Mouse (Mus musculus): ENCODE measurements at regions not wholly inside any gene's neighbourhood (a gene's known extent, or its start where the extent isn't known, plus 50 kb on each side); places are given as distances from the start of the nearest gene placed in this dataset.

GRCm38 (mm10) chr17:79455229-79455628 lies 100.3 kb upstream of the Cdc42ep3 start:
- no peaks in the 10 kb centered on the region for H3K36me3 ChIP-seq (ENCODE audit: control insufficient read depth, insufficient read depth, low read length)
- no peak overlapping the region for H3K4me2 ChIP-seq
- ATAC-seq (replicated peaks; ENCODE audit: insufficient number of reproducible peaks, low FRiP score, low TSS enrichment), result no peak
- 69% methylated on average over 7 of the region's 7 CpGs for WGBS (ENCODE audit: insufficient replicate concordance)
- H3K27ac ChIP-seq (ENCODE audit: low read depth, low read length), result no peak overlapping the region
- no peaks in the 10 kb centered on the region for H3K9me3 ChIP-seq (replicated peaks; ENCODE audit: control insufficient read depth, low read length)
- no peak overlapping the region for H3K9ac ChIP-seq (ENCODE audit: low read depth, low read length)
- H3K27me3 ChIP-seq (ENCODE audit: control insufficient read depth, insufficient read depth, low read length), result no peaks in the 10 kb centered on the region
- 0 out of 2 replicates have a peak, but pooled peaks cover 8% of the 10 kb centered on the region for H3K4me1 ChIP-seq (ENCODE audit: control insufficient read depth, insufficient read depth, low read length)
- H3K4me3 ChIP-seq (ENCODE audit: low read depth, low read length), result no peak overlapping the region

DNA sequence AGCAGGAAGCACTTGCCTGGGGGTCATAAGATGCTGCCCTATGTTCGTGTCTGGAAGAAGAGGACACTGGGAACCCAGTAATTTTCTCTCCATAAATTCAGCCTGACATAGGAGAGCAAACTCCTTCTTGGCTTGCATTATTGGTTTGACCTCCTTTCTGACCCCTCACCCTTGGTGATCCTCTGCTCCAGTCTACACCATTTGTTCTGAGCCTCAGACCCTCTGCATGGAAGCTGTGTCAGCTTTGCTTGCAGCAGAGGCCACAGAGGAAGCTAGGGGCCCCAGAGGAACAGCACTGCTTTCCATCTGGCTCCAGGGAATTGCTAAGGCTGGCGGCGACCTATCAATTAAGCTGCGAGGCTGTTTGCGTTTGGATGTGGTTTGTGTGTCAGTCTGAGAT lies 102.7 kb upstream of the Cdc42ep3 start:
- no peaks in the 10 kb centered on the region for H3K27me3 ChIP-seq (ENCODE audit: control insufficient read depth, insufficient read depth, low read length)
- no peak overlapping the region for H3K4me3 ChIP-seq (ENCODE audit: low read depth, low read length)
- H3K27ac ChIP-seq (ENCODE audit: low read depth, low read length), result no peak overlapping the region
- no peak overlapping the region for H3K4me2 ChIP-seq
- H3K36me3 ChIP-seq (ENCODE audit: control insufficient read depth, insufficient read depth, low read length), result no peaks in the 10 kb centered on the region
- WGBS (ENCODE audit: insufficient replicate concordance), result 49% methylated on average over 5 of the region's 5 CpGs
- ATAC-seq (replicated peaks; ENCODE audit: insufficient number of reproducible peaks, low FRiP score, low TSS enrichment), result no peak
- H3K9ac ChIP-seq (ENCODE audit: low read depth, low read length), result no peak overlapping the region
- 0 out of 2 replicates have a peak, but pooled peaks cover 8% of the 10 kb centered on the region for H3K4me1 ChIP-seq (ENCODE audit: control insufficient read depth, insufficient read depth, low read length)
- no peaks in the 10 kb centered on the region for H3K9me3 ChIP-seq (replicated peaks; ENCODE audit: control insufficient read depth, low read length)

GRCm38 (mm10) chr17:79461681-79462091 lies 106.8 kb upstream of the Cdc42ep3 start:
- Histone ChIP-seq H3K4me3 (ENCODE audit: low read depth, low read length) (no peak overlapping the region), H3K27ac (ENCODE audit: low read depth, low read length) (no peak overlapping the region), H3K4me2 (no peak overlapping the region), H3K9me3 (replicated peaks; ENCODE audit: control insufficient read depth, low read length) (no peaks in the 10 kb centered on the region), H3K4me1 (ENCODE audit: control insufficient read depth, insufficient read depth, low read length) (no peaks in the 10 kb centered on the region), H3K36me3 (ENCODE audit: control insufficient read depth, insufficient read depth, low read length) (no peaks in the 10 kb centered on the region), H3K27me3 (ENCODE audit: control insufficient read depth, insufficient read depth, low read length) (no peaks in the 10 kb centered on the region), H3K9ac (ENCODE audit: low read depth, low read length) (no peak overlapping the region)
- 49% methylated on average over 3 of the region's 3 CpGs for WGBS (ENCODE audit: insufficient replicate concordance)
- ATAC-seq (replicated peaks; ENCODE audit: insufficient number of reproducible peaks, low FRiP score, low TSS enrichment), result no peak

GRCm38 (mm10) chr17:79463074-79463694 lies 108.3 kb upstream of the Cdc42ep3 start:
- Histone ChIP-seq H3K27me3 (ENCODE audit: control insufficient read depth, insufficient read depth, low read length) (no peaks in the 10 kb centered on the region), H3K4me2 (no peak overlapping the region), H3K9me3 (replicated peaks; ENCODE audit: control insufficient read depth, low read length) (no peaks in the 10 kb centered on the region), H3K4me3 (ENCODE audit: low read depth, low read length) (no peak overlapping the region), H3K4me1 (ENCODE audit: control insufficient read depth, insufficient read depth, low read length) (no peaks in the 10 kb centered on the region), H3K36me3 (ENCODE audit: control insufficient read depth, insufficient read depth, low read length) (no peaks in the 10 kb centered on the region), H3K27ac (ENCODE audit: low read depth, low read length) (no peak overlapping the region), H3K9ac (ENCODE audit: low read depth, low read length) (no peak overlapping the region)
- ATAC-seq (replicated peaks; ENCODE audit: insufficient number of reproducible peaks, low FRiP score, low TSS enrichment), result no peak
- 87% methylated on average over 10 of the region's 10 CpGs for WGBS (ENCODE audit: insufficient replicate concordance)

- Histone ChIP-seq H3K4me3 (ENCODE audit: low read depth, low read length) (no peak overlapping the region), H3K9me3 (replicated peaks; ENCODE audit: control insufficient read depth, low read length) (no peaks in the 10 kb centered on the region), H3K27ac (ENCODE audit: low read depth, low read length) (no peak overlapping the region), H3K36me3 (ENCODE audit: control insufficient read depth, insufficient read depth, low read length) (no peaks in the 10 kb centered on the region), H3K4me1 (ENCODE audit: control insufficient read depth, insufficient read depth, low read length) (no peaks in the 10 kb centered on the region), H3K9ac (ENCODE audit: low read depth, low read length) (no peak overlapping the region), H3K27me3 (ENCODE audit: control insufficient read depth, insufficient read depth, low read length) (no peaks in the 10 kb centered on the region), H3K4me2 (no peak overlapping the region)
- 88% methylated on average over 9 of the region's 9 CpGs for WGBS (ENCODE audit: insufficient replicate concordance)
- ATAC-seq (replicated peaks; ENCODE audit: insufficient number of reproducible peaks, low FRiP score, low TSS enrichment), result no peak
These were observed 110.8 kb upstream of the Cdc42ep3 start for GRCm38 (mm10) chr17:79465666-79466065.

DNA sequence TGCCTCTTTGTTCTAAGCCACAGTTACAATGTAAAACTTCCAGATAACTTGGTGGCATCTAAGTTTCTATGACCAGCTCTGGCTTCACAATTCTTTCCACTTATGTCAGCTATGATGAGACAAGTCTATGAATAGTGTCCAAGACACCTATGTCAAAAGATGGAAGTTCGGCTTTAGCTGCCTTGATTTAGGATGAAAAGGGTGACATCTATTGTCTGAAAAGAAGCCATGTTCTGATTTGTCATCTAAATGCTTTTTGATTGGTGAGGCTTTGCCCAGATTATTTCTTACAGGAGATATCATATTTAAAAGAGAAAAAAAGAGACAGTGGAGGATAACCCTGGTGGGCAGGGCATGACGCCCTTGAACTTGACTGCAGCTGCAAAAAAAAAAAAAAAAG lies 116.7 kb upstream of the Cdc42ep3 start:
- H3K27ac ChIP-seq (ENCODE audit: low read depth, low read length), result no peak overlapping the region
- WGBS (ENCODE audit: insufficient replicate concordance), result 60% methylated on average over 2 of the region's 2 CpGs
- H3K9ac ChIP-seq (ENCODE audit: low read depth, low read length), result no peak overlapping the region
- no peaks in the 10 kb centered on the region; the same call in 1 of the 2 replicates for H3K4me1 ChIP-seq (ENCODE audit: control insufficient read depth, insufficient read depth, low read length)
- no peak overlapping the region for H3K4me2 ChIP-seq
- no peak overlapping the region for H3K4me3 ChIP-seq (ENCODE audit: low read depth, low read length)
- ATAC-seq (replicated peaks; ENCODE audit: insufficient number of reproducible peaks, low FRiP score, low TSS enrichment), result no peak
- H3K27me3 ChIP-seq (ENCODE audit: control insufficient read depth, insufficient read depth, low read length), result no peaks in the 10 kb centered on the region
- no peaks in the 10 kb centered on the region for H3K36me3 ChIP-seq (ENCODE audit: control insufficient read depth, insufficient read depth, low read length)
- H3K9me3 ChIP-seq (replicated peaks; ENCODE audit: control insufficient read depth, low read length), result no peaks in the 10 kb centered on the region

- Histone ChIP-seq H3K27ac (ENCODE audit: low read depth, low read length) (no peak overlapping the region), H3K9me3 (replicated peaks; ENCODE audit: control insufficient read depth, low read length) (no peaks in the 10 kb centered on the region), H3K4me1 (ENCODE audit: control insufficient read depth, insufficient read depth, low read length) (no peaks in the 10 kb centered on the region; the same call in 1 of the 2 replicates), H3K9ac (ENCODE audit: low read depth, low read length) (no peak overlapping the region), H3K36me3 (ENCODE audit: control insufficient read depth, insufficient read depth, low read length) (no peaks in the 10 kb centered on the region), H3K4me2 (no peak overlapping the region), H3K27me3 (ENCODE audit: control insufficient read depth, insufficient read depth, low read length) (no peaks in the 10 kb centered on the region), H3K4me3 (ENCODE audit: low read depth, low read length) (no peak overlapping the region)
- WGBS (ENCODE audit: insufficient replicate concordance), result 53% methylated on average over 10 of the region's 10 CpGs
- no peak for ATAC-seq (replicated peaks; ENCODE audit: insufficient number of reproducible peaks, low FRiP score, low TSS enrichment)
These were observed 117.5 kb upstream of the Cdc42ep3 start for GRCm38 (mm10) chr17:79472106-79472995.

DNA sequence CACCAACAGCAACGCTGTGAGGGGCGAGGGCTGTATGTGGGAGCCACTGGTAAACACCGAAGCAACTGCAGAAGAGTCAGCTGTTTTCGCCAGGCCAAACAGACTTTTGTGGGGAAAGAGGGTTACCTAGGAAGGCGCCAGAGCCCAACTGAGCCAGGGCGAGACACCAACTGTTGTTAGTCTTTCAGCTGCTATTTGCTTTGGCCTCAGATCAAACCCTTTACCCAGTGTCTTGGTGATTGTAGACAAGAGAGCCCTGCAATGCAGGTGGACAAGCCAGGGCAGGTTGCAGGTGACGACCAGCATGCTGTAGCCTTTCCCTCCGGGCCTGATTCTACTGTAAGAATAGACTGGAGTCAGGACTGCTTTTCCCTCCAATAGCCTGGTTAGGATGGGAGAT lies 121.8 kb upstream of the Cdc42ep3 start:
- Histone ChIP-seq H3K9ac (ENCODE audit: low read depth, low read length) (no peak overlapping the region), H3K27me3 (ENCODE audit: control insufficient read depth, insufficient read depth, low read length) (no peaks in the 10 kb centered on the region), H3K4me1 (ENCODE audit: control insufficient read depth, insufficient read depth, low read length) (peaks cover 6% of the 10 kb centered on the region; the same call in 1 of the 2 replicates), H3K4me3 (ENCODE audit: low read depth, low read length) (no peak overlapping the region), H3K36me3 (ENCODE audit: control insufficient read depth, insufficient read depth, low read length) (no peaks in the 10 kb centered on the region), H3K27ac (ENCODE audit: low read depth, low read length) (no peak overlapping the region), H3K4me2 (no peak overlapping the region), H3K9me3 (replicated peaks; ENCODE audit: control insufficient read depth, low read length) (no peaks in the 10 kb centered on the region)
- ATAC-seq (replicated peaks; ENCODE audit: insufficient number of reproducible peaks, low FRiP score, low TSS enrichment), result no peak
- 84% methylated on average over 8 of the region's 8 CpGs for WGBS (ENCODE audit: insufficient replicate concordance)
